Mouse (Mus musculus) testis, postnatal 10 days (tissue): Measurements from ENCODE around the gene Tomm22.

Experiments used
- DNase-seq: peaks from one replicate; pipeline ENCODE4 v3.0.0; 2021; ENCODE audit warnings: low spot score

The Tomm22 gene

DNA sequence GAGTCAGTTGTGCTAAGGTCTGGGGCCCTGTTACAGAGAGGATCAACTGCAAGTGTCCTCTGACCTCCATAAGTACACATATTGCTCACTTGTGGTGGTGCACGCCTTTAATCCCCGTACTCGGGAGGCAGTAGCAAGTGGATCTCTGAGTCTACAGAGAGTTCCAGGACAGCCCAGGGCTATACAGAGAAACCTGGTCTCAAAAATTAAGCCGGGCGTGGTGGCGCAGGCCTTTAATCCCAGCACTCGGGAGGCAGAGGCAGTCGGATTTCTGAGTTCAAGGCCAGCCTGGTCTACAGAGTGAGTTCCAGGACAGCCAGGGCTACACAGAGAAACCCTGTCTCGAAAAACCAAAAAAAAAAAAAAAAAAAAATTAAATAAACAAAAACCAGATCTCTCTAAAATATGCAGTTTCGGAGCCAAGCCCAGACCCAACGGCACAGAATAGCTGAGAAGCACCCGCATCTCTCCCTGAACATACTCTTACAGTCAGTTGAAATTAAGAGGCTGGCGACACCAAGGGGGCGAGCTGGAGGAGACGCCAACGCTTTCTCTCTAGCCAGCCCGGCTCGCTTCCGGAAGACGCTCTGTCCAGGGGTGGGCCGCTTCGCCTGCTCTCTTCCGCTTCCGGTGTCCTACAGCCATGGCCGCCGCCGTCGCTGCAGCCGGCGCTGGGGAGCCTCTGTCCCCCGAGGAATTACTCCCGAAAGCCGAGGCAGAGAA lies at the start of gene Tomm22:
Gene Tomm22, plus strand, starts transcription at position 613 of the 723 bp plus-strand sequence.
- peak; percentile 87 for DNase-seq

DNA sequence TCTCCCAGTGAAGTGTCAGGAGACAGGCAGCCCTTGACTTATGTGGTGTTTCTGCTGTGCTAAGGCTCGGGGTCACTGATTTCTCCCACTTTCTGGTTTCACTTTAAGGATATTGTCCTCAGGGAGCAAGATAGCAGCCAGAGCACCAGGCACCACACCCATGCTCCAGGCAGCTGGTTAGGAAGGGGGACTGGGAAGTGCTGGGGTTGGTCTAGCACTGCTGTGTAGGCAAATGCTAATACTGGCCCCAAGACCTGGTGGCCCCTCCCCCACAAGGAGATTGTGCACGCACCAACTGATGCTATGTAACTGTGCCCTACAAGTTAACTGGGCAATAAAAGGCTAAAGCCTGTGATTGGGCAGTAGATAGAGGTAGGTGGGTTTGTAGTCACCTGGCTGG lies 40.2 kb upstream of the Tomm22 start:
- DNase-seq, result no peak

GRCm38 (mm10) chr15:79641135-79641817 lies 29.4 kb upstream of the Tomm22 start:
- DNase-seq, result no peak

GRCm38 (mm10) chr15:79645483-79645882 lies 25.2 kb upstream of the Tomm22 start:
- no peak for DNase-seq

DNA sequence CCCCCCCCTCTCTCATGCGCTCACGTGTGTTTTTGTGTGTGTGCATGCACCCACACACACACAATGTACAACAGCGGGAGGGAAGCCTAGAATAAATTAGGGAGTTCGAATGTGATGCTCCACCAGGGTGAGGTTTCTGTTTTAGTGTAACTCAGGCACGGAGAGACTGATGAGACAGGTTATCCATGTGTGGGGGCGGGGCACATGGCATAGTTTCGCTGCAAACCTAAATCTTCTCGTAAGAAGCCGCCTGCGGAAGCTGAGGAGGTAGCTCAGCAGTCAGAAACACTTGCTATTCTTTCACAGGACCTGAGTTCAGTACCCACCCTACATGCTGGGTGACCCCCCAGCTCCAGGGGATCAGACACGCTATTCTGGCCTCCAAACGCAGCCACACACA lies 22.5 kb upstream of the Tomm22 start:
- DNase-seq, result no peak

DNA sequence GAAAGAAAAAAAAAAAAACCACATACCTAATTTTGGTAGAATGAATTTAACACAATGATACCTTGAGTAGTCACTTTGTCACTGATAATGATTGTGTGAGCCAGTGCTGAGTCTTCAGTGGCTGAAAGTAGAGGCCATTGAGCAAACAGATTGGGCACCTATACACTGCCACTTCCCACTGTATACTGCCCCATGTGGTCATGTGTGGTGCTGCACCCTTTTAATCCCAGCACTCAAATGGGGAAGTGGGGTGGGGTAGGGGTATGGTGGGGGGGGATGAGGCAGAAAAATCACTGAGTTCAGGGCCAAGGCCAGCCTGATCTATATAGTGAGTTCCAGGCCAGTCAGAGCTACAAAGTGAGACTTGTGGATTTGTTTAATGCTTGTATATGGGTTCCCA lies 20.1 kb upstream of the Tomm22 start:
- peak; percentile 67 for DNase-seq

GRCm38 (mm10) chr15:79651481-79651880 lies 19.2 kb upstream of the Tomm22 start:
- DNase-seq, result peak; percentile 52

DNA sequence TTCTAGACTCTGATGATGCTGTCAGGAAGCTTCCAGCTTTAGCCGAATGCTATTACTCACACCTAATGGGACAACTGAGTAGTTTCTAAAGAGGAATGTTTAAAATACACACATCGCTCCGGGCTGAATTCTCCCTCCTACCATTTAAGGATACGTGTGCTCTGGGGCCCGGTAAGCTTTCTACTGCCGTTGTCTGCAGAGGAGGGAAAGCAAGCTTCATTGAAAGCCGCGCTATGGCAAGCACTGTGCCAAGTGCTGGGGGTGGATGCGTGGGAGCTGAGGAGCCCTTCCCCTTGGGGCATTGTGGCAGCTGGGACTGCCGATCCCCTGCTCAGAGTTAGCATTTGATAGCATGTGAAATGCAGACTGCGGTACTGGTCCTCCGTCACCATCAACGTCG lies 14.2 kb upstream of the Tomm22 start:
- DNase-seq, result no peak

DNA sequence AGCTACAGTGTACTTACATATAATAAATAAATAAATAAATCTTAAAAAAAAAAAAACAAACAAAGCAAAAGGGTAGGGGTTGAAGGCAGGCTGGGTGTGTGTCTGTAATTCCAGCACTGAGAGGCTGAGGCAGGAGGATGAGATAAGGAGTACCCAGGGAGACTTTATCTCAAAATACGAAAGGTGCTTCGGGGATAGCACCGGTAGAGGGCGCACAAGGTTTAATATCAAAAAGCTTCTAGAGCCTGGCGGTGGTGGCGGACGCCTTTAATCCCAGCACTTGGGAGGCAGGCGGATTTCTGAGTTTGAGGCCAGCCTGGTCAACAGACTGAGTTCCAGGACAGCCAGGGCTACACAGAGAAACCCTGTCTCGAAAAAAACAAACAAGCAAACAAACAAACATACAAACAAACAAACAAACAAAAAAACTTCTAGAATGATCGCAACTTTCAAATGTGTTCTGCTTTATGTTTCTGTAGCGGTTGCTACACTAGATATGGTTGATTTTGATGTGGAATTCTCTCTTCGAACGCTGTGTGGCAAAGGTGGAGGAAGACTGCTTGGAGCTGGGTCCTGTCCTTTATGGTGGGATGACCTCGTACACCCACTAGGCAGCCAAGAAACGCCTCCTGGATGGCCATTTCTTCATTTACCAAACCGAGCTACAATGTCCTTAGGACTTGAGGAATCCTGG lies 12.7 kb upstream of the Tomm22 start:
- peak; percentile 89 for DNase-seq

DNA sequence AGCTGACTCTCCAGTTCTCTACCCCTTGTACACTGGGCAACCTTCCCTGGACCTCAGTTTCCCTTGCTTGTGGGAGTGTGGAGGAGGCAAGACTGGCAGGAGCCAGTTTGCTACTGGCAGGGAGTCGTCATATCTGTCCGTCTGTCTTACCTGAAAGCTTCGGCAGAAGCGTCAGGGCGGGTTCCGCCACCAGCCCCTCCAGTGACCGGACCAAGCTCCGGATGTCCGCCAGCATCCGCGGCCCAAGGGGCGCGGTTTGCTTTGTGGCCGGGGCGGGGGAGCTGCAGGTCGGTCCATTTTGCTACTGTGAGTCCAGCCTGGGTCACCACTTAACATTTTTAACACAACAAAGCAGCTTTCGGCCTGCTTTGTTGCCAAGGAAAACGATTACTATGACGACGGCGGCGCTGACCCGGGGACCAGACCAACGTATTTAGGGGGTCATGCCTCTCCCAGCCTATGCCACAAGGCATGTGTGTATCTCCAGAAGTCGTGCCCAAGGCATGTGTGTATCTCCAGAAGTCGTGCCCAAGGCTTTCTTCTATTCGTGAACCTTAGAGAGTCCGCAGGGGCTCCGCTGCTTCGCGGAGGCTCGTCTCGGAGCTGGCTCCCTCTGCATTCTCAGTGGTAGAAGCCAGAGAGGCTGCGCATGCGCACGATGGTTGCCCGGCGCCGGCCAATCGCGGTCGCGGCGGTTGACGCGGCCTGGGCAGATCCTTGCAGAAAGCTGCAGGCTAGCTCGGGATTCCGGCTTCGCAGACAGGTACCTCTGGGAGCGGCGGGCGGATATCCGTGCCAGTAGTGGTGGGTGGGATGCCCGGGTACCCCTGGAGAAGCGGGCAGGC lies 11.9 kb upstream of the Tomm22 start, which contains the start of the genes Fam227a and Cby1:
Gene Fam227a, minus strand, starts transcription at position 426 of the 845 bp plus-strand sequence.
Gene Cby1, plus strand, starts transcription at position 669 of the 845 bp plus-strand sequence.
- DNase-seq, result peak; percentile 97

GRCm38 (mm10) chr15:79661852-79662251 lies 8.8 kb upstream of the Tomm22 start:
- DNase-seq, result peak; percentile 68

GRCm38 (mm10) chr15:79664666-79665065 lies 6.0 kb upstream of the Tomm22 start:
- DNase-seq, result no peak

DNA sequence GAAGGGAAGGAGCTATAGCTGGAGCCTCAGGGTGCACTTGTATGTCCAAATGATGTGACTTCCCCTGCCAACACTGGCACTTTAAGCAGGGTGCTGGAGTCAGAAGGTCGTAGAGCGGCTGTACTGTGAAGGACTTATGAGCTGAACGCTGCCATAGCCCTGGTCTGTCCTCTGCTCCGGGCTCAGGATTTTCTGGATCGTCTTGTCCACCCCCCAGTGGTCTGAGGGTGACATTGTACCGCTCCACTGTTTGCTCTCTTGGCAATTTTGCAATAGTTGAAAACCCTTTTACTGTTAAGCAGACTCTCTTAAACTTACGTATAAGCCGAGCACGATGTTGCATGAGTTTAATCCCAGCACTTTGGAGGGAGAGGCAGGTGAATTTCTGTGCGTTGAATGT lies 1.5 kb upstream of the Tomm22 start:
- no peak for DNase-seq

DNA sequence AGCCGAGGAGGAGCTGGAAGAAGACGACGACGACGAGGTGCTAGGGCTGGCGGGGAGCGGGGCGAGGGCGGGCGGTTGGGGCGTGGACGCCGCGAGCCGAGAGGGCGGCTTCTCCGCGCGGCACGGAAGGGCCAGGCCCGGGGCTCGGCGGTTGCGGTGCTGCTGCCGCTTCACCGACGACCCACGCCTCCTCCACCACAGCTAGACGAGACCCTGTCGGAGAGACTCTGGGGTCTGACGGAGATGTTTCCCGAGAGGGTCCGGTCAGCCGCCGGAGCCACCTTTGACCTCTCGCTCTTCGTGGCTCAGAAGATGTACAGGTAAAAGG lies 275 bp downstream of the Tomm22 start:
- DNase-seq, result no peak

DNA sequence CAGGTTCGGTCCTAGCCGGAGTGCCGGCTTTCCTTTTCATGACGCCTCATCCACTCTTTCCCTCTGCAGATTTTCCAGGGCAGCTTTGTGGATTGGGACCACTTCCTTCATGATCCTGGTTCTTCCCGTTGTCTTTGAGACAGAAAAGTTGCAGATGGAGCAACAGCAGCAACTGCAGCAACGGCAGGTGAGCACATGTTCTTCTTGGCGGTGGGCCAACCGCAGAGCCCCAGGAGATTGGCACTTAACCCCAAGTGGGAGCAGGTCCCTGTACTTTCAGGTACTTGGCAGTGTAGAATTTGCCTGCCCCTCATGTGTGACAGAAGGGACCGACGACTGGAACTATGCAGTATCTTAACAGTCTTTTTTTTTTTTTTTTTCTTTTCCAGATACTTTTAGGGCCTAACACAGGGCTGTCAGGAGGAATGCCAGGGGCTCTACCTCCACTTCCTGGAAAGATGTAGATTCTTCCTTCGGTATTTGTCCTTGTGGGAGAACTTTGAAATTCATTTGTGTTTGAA lies 1.2 kb downstream of the Tomm22 start:
- DNase-seq, result peak; percentile 61

DNA sequence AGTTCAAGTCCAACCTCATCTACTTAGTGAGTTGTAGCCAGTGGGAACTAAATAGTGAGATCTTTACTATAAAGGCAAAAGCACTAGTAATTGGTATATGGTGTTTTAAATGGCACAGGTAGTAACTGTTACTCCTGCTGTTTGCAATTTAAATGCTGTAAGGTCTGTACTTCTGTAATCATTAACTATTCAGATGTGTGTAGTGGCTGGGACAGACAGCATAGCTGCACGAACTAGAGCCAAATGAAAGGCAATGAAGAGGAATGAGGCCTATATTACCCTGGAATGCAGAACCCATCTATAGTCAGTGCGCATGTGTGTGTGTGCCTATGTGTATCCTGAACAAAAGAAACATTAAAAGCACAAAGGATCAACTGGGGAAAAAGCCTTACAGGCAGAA lies 7.3 kb downstream of the Tomm22 start:
- DNase-seq, result no peak

- no peak for DNase-seq
These were observed 11.3 kb downstream of the Tomm22 start for GRCm38 (mm10) chr15:79681973-79682372.

GRCm38 (mm10) chr15:79683146-79683545 lies 12.5 kb downstream of the Tomm22 start:
- DNase-seq, result no peak

DNA sequence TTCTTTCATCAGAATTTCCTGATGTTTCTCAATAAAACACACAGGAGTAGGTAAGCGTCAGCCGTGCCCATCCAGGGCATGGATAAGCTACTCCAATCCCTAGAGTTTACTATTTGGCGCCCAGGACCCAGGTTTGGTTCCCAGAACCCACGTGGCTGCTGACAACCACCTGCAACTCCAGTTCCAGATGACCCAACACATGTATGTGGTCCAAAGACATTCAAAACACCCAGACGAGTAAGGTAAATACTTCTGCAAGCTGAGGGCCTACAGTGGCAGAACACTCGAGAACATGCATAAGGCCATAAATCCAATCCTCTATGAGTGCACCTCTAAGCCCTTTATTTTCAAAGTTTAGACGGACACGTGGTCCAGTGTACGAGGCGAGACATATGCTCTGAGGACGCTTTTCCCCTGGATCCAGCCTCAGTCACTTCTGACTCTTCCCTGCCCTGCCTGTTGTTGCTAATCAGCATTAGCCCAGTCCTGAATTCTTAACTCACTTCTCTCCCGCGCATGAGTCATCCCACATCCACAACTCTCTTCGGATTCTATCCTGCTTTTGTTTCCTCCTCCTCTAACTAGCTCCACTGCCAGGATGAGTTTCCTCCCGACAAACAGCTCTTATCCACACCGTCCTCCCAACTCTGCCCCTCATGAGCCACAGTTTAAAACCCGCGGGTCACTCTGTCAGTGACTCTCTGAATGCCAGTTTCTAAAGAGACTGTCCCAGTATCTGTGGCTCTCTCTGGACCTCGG lies 13.2 kb downstream of the Tomm22 start:
- DNase-seq, result no peak

DNA sequence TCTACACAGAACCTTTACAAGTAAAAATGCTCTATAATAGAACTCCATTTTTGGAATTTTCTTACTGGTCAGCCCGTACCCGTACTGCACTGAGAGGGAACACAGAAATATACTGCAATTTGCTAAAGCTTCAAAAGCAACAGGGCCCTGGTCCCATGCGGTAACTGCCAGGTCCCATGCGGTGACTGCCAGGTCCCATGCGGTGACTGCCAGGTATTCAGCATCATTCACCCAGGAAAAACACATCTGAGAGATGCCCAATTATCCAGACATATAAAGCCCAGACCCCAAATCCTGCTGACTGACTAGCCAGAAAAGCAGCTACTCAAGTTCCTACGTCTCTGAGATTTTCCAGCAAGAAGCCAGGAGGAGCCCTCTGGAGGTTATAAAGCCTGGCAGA lies 14.0 kb downstream of the Tomm22 start:
- no peak for DNase-seq

DNA sequence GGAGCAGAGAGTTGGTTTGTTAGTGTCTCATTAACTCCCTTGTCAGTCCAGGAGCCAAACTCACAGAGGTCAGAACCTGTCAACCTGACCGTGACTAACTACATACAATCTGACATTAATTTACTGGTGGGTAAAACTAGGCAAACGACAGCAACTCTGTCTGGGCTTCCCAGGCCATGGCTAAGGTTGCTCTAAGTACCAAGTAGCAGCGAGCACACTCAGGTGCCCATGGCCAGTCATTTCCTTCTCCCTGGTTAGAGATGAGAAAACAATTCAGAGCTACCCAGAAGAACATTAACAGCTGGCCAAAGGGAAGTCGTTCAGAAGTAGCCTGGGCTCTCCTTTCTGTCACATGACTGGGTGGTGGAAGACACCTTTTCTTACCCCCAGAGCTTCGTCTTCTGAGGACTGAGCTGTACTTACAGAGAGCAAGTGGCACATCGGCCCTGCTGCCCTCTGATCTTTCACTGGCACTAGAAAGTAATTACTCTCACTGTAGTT lies 14.5 kb downstream of the Tomm22 start:
- no peak for DNase-seq
